Mouse (Mus musculus) right cerebral cortex, postnatal 25 days (tissue): Measurements from ENCODE around the gene Sall1.

Experiments
- DNase-seq: peaks from one replicate; pipeline ENCODE4 v3.0.0; 2022

Gene Sall1

DNA sequence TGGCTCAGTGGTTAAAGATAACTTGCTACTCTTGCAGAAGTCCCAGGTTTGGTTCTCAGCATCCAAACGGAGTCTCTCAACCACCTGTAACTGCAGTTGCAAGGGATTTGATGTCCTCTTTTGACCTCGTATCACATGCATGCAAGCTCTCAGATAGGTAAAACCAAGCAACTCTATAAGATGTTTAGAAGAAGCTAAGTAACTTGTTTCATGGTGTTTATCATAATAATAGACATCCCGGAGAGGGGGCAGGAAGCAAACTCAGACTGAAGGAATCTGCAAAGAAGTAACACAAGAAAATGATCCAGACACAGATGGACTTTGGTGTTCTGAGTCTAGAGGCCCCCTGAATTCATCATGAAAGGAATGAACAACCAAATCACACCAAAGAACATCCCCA, 55.0 kb downstream of the Sall1 start:
- no peak for DNase-seq

DNA sequence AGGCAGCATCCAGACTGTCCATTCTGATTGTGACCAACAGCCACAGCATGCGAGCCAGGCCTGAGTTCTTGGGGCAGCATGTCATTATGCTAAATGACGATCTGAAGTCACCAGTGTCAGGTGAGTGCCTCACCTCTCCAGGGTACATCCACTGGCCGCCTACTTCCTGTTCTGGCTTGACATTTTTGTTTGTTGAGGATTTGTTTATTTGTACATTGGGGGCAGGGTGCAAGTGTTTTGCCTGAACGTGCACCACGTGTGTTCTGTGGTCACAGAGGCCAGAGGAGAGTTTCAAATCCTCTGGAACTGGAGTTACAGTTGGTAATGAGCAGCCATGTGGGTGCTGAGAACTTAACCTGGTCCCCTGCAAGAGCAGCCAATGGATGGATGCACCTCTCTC, 60.5 kb downstream of the Sall1 start:
- DNase-seq, result no peak
